Mouse (Mus musculus) layer of hippocampus, adult 9-10 months (tissue): ENCODE measurements at regions not wholly inside any gene's neighbourhood (a gene's known extent, or its start where the extent isn't known, plus 50 kb on each side); places are given as distances from the start of the nearest gene placed in this dataset.

Experiments used
- DNase-seq: peaks from one replicate; pipeline ENCODE4 v3.0.0; 2022; ENCODE audit warnings: low spot score

DNA sequence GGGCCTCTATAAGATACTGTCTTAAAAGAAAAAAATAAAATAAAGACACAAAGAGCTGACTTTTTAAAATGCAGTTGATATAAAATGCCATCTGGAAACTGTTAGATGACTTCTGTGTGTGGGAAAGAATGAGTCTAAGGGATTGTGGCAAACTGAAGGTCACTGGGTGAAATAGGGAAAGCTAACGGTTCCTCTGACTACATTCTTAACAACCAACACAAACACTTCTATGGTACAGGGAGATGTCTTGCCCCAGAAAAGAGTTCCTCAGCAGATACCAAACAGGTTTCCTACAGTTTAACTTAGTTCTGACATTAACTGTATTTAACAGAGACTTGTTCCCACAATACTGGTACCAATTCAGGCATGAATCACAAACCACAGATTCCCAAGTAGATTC, 103.6 kb upstream of the Nt5c1b start:
- no peak for DNase-seq

GRCm38 (mm10) chr12:10272038-10272437, 97.7 kb upstream of the Nt5c1b start:
- DNase-seq = peak; percentile 3

- no peak for DNase-seq
These were observed 94.5 kb upstream of the Nt5c1b start for GRCm38 (mm10) chr12:10275226-10275625.

DNA sequence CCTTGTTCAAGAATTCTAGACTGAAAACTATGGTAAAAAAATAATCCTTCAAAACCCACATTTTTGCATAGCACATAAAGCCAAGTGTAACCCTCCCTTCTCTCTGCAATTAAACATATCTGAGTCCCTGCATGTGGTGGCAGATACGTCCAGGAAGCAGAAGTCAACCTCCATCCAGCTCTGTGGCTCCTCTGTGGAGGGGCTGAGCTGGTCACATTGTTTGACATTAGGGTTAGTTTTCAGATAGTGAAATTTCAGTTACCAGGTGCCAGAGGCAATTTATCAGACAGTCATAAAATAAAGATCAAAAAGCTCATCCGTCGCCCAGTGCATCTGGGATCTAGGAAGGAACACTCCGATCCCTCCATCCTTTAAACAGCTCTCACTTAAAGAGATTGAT, 77.1 kb upstream of the Nt5c1b start:
- no peak for DNase-seq

GRCm38 (mm10) chr12:10305970-10306369, 63.8 kb upstream of the Nt5c1b start:
- DNase-seq = no peak
